Mouse (Mus musculus): ENCODE results near the gene Sfpq.

DNA sequence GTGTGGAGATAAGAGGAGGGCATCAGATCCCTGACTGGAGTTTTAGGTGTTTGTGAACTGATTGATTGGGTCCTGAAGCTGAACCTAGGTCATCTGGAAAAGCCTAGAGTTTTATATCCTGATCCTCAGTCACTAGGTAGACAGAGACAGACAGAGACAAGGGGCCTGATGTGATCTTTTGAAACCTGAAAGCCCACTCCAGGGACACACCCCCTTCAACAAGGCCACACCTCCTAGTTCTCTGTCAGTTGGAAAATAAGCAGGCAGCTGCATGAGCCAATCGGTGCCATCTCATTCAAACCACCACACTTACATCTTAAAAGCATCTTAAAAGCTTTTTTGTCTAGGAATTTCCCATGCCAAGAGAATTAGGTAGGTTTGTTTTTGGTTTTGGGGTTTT lies 59.7 kb downstream of the Sfpq start:
- TF ChIP-seq CTCF (IDR thresholded peaks at IDR 0.05; ENCODE audit: borderline replicate concordance, extremely low read depth, insufficient read depth, insufficient read length) (no peak), POLR2A (IDR thresholded peaks at IDR 0.05; ENCODE audit: borderline replicate concordance, extremely low read depth, insufficient read depth, insufficient read length, poor library complexity, severe bottlenecking) (no peak)
